Mouse (Mus musculus): ENCODE results near the gene B4galt2. TPM values are rescaled to one million over a fixed set of nuclear protein-coding genes. Genes with fewer than 3 reads are reported as not detected.

Gene B4galt2
- 100 to 1,000 TPM; 165 to 170 TPM for total RNA-seq (2021)

- intact Hi-C loops (cut with DNase I) = loop anchor here (5.0 kb wide), 2 partner anchors 51 to 199 kb away; partner anchors contain the start of gene Slc6a9
- peak; percentile 46 to 83 for DNase-seq (ENCODE audit: extremely low spot score in 1 of 2, low spot score in 2 of 2)
Measured at GRCm38 (mm10) chr4:117882701-117883691, at the start of gene B4galt2. B4galt2 (minus strand) TSS chr4:117883487.

- DNase-seq (ENCODE audit: extremely low spot score in 1 of 2, low spot score in 2 of 2) = peak in 1 of 2 experiments; percentile 41
- intact Hi-C loops (cut with DNase I) = loop anchor here (10.0 kb wide), 1 partner anchor 365 kb away; the partner anchor contains the start of gene Ptprf
Measured at GRCm38 (mm10) chr4:117929391-117929881, 46.1 kb upstream of the B4galt2 start, which contains the start of gene Artn. Artn (minus strand) TSS chr4:117929763.

- intact Hi-C loops (cut with DNase I) = loop anchor here (1.0 to 10.0 kb wide), 2 partner anchors 155 to 366 kb away; partner anchors contain the start of gene Ptprf
Measured at GRCm38 (mm10) chr4:117928699-117929241, 45.5 kb upstream of the B4galt2 start.

GRCm38 (mm10) chr4:117928234-117928633 is 44.9 kb upstream of the B4galt2 start:
- intact Hi-C loops (cut with DNase I) = loop anchor here (1.0 to 10.0 kb wide), 2 partner anchors 155 to 367 kb away; partner anchors contain the start of gene Ptprf

More at GRCm38 (mm10) chr4:117928699-117929241, 45.5 kb upstream of the B4galt2 start:
- peak in 1 of 2 experiments; percentile 56 for DNase-seq (ENCODE audit: extremely low spot score in 1 of 2, low spot score in 2 of 2)

GRCm38 (mm10) chr4:117926545-117927482 is 43.5 kb upstream of the B4galt2 start:
- intact Hi-C loops (cut with DNase I) = loop anchor here (10.0 kb wide), 1 partner anchor 368 kb away; the partner anchor contains the start of gene Ptprf

More at GRCm38 (mm10) chr4:117928234-117928633, 44.9 kb upstream of the B4galt2 start:
- peak in 1 of 2 experiments; percentile 60 for DNase-seq (ENCODE audit: extremely low spot score in 1 of 2, low spot score in 2 of 2)

GRCm38 (mm10) chr4:117924916-117925315 is 41.6 kb upstream of the B4galt2 start:
- no peak for DNase-seq (ENCODE audit: extremely low spot score in 1 of 2, low spot score in 2 of 2)

More at GRCm38 (mm10) chr4:117926545-117927482, 43.5 kb upstream of the B4galt2 start:
- peak in 1 of 2 experiments; percentile 77 for DNase-seq (ENCODE audit: extremely low spot score in 1 of 2, low spot score in 2 of 2)

GRCm38 (mm10) chr4:117923450-117923849 is 40.2 kb upstream of the B4galt2 start:
- intact Hi-C loops (cut with DNase I) = loop anchor here (10.0 kb wide), 1 partner anchor 371 kb away; the partner anchor contains the start of gene Ptprf
- no peak for DNase-seq (ENCODE audit: extremely low spot score in 1 of 2, low spot score in 2 of 2)

More at GRCm38 (mm10) chr4:117924916-117925315, 41.6 kb upstream of the B4galt2 start:
- intact Hi-C loops (cut with DNase I) = loop anchor here (10.0 kb wide), 1 partner anchor 370 kb away; the partner anchor contains the start of gene Ptprf

GRCm38 (mm10) chr4:117921358-117921757 is 38.1 kb upstream of the B4galt2 start:
- no peak for DNase-seq (ENCODE audit: extremely low spot score in 1 of 2, low spot score in 2 of 2)
- intact Hi-C loops (cut with DNase I) = loop anchor here (10.0 kb wide), 1 partner anchor 373 kb away; the partner anchor contains the start of gene Ptprf

- DNase-seq (ENCODE audit: extremely low spot score in 1 of 2, low spot score in 2 of 2) = no peak
- intact Hi-C loops (cut with DNase I) = no loop called here
Measured at GRCm38 (mm10) chr4:117918762-117919161, 35.5 kb upstream of the B4galt2 start.

- intact Hi-C loops (cut with DNase I) = no loop called here
- no peak for DNase-seq (ENCODE audit: extremely low spot score in 1 of 2, low spot score in 2 of 2)
Measured at GRCm38 (mm10) chr4:117918261-117918660, 35.0 kb upstream of the B4galt2 start.

- intact Hi-C loops (cut with DNase I) = no loop called here
- DNase-seq (ENCODE audit: extremely low spot score in 1 of 2, low spot score in 2 of 2) = no peak
Measured at GRCm38 (mm10) chr4:117917847-117918246, 34.6 kb upstream of the B4galt2 start.

GRCm38 (mm10) chr4:117917402-117917801 is 34.1 kb upstream of the B4galt2 start:
- intact Hi-C loops (cut with DNase I) = no loop called here
- no peak for DNase-seq (ENCODE audit: extremely low spot score in 1 of 2, low spot score in 2 of 2)

GRCm38 (mm10) chr4:117916386-117916785 is 33.1 kb upstream of the B4galt2 start:
- intact Hi-C loops (cut with DNase I) = no loop called here
- DNase-seq (ENCODE audit: extremely low spot score in 1 of 2, low spot score in 2 of 2) = no peak

- intact Hi-C loops (cut with DNase I) = no loop called here
- no peak for DNase-seq (ENCODE audit: extremely low spot score in 1 of 2, low spot score in 2 of 2)
Measured at GRCm38 (mm10) chr4:117915489-117916105, 32.3 kb upstream of the B4galt2 start.

GRCm38 (mm10) chr4:117914591-117915442 is 31.5 kb upstream of the B4galt2 start, which contains the start of gene Ipo13:
Ipo13 (minus strand) TSS chr4:117914999.
- DNase-seq (ENCODE audit: extremely low spot score in 1 of 2, low spot score in 2 of 2) = peak; percentile 86 to 93
- intact Hi-C loops (cut with DNase I) = no loop called here

- intact Hi-C loops (cut with DNase I) = no loop called here
- no peak for DNase-seq (ENCODE audit: extremely low spot score in 1 of 2, low spot score in 2 of 2)
Measured at GRCm38 (mm10) chr4:117914031-117914430, 30.7 kb upstream of the B4galt2 start.

All from left cerebral cortex, postnatal 10 days (tissue).